ENCODE assay signal across 20 mouse cellular contexts in the genomic region with DNA sequence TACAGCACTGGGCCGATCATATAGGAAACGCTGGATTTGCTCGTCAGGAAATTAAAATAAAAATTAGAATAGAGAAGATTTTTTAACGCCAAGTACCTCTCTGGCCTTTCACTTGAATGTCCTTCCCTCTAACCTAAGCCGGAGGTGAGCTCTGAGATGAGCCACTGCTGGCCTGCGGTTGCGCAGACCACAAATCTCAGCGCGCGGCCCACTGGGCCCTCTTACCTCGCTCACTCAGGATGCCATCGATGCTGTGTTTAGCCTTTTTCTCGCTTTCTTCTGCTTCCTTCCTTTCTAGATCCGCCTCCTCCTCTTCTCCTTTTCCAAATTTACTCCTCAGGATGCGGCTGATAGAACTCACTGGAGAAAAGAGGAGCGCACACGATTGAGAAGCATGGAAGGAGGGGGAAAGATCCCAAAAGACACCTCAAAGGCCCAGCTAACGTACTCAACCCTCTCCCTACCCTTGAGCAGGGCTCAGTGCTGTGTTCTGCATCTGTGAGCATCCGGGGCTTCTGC. TPM values are rescaled to one million over a fixed set of nuclear protein-coding genes. Genes with fewer than 3 reads are reported as not detected.
A peak's percentile ranks its signal among the peaks of the same experiment; 100 is the strongest.
DNase-seq lines count a peak whose midpoint lies in the region; ATAC-seq lines count a peak whose summit lies in the region.
"Had no signal": no experiment of that assay in that cellular context is flagged by ENCODE, and none has a peak within 500 bp of the region (broad histone marks: within the 10 kb centered on the region; RNA-seq: fewer than 3 reads in every experiment).

No protein-coding gene starts in this region.

- WGBS in heart, embryonic 10.5 days, result 5% methylated on average over 19 of the region's 19 CpGs
- WGBS in hindbrain, embryonic 13.5 days, result 10% methylated on average over 19 of the region's 19 CpGs
- WGBS in midbrain, embryonic 14.5 days, result 5% methylated on average over 19 of the region's 19 CpGs

- ATAC-seq in hindbrain, embryonic 13.5 days (ENCODE audit: low FRiP score), result no peak
- no peak for ATAC-seq in midbrain, embryonic 14.5 days (ENCODE audit: low FRiP score, low TSS enrichment)
- no peak for ATAC-seq in cerebellum, adult (ENCODE audit: insufficient number of reproducible peaks, low FRiP score, low TSS enrichment)
- ATAC-seq: forebrain, embryonic 15.5 days; lung, postnatal 0 days had no signal

- peak overlapping the region; percentile 77 for H3K4me2 ChIP-seq in hindbrain, embryonic 13.5 days
- peak overlapping the region; percentile 80 for H3K4me2 ChIP-seq in midbrain, embryonic 14.5 days (ENCODE audit: low read length)
- H3K4me2 ChIP-seq: forebrain, embryonic 15.5 days; heart, embryonic 12.5 days had no signal

- H3K4me3 ChIP-seq in heart, embryonic 10.5 days, result no peak overlapping the region
- H3K4me3 ChIP-seq in hindbrain, embryonic 13.5 days, result peak overlapping the region; percentile 48
- H3K4me3 ChIP-seq in midbrain, embryonic 14.5 days (replicated peaks; ENCODE audit: low read depth, low read length), result peak overlapping the region; percentile 49
- H3K4me3 ChIP-seq: forebrain, embryonic 15.5 days; gastrocnemius, adult 2 months; heart, embryonic 12.5 days had no signal

- H3K9me3 ChIP-seq in heart, embryonic 10.5 days, result no peaks in the 10 kb centered on the region
- no peaks in the 10 kb centered on the region for H3K9me3 ChIP-seq in hindbrain, embryonic 13.5 days
- H3K9me3 ChIP-seq in midbrain, embryonic 14.5 days (ENCODE audit: control insufficient read depth, low read length), result no peaks in the 10 kb centered on the region
- H3K9me3 ChIP-seq: forebrain, embryonic 15.5 days; heart, embryonic 12.5 days had no signal

- H3K4me1 ChIP-seq in heart, embryonic 10.5 days, result peaks cover 23% of the 10 kb centered on the region
- peaks cover 41% of the 10 kb centered on the region for H3K4me1 ChIP-seq in hindbrain, embryonic 13.5 days (replicated peaks)
- H3K4me1 ChIP-seq in midbrain, embryonic 14.5 days (ENCODE audit: control insufficient read depth, insufficient read depth, low read length), result peaks cover 12% of the 10 kb centered on the region

- peaks cover 98% of the 10 kb centered on the region for H3K27me3 ChIP-seq in heart, embryonic 10.5 days (ENCODE audit: insufficient read depth, poor library complexity, severe bottlenecking)
- H3K27me3 ChIP-seq in hindbrain, embryonic 13.5 days, result peaks cover 75% of the 10 kb centered on the region
- peaks cover 44% of the 10 kb centered on the region for H3K27me3 ChIP-seq in midbrain, embryonic 14.5 days (ENCODE audit: control insufficient read depth, insufficient read depth, low read length)

- peak overlapping the region; percentile 73 for H3K9ac ChIP-seq in hindbrain, embryonic 13.5 days
- peak overlapping the region; percentile 62; the same call in 1 of the 2 replicates for H3K9ac ChIP-seq in midbrain, embryonic 14.5 days (replicated peaks; ENCODE audit: low read length)
- H3K9ac ChIP-seq: forebrain, embryonic 15.5 days; heart, embryonic 12.5 days had no signal

- no peak overlapping the region for H3K27ac ChIP-seq in heart, embryonic 10.5 days
- H3K27ac ChIP-seq in hindbrain, embryonic 13.5 days, result peak overlapping the region; percentile 86
- H3K27ac ChIP-seq in midbrain, embryonic 14.5 days (replicated peaks; ENCODE audit: low read depth, low read length), result peak overlapping the region; percentile 91
- H3K27ac ChIP-seq: forebrain, embryonic 15.5 days; gastrocnemius, adult 2 months had no signal

- peak; percentile 53 for DNase-seq in heart, embryonic 10.5 days (ENCODE audit: low spot score)
- DNase-seq in heart, adult 8-10 months (ENCODE audit: low spot score), result no peak
- peak; percentile 66 for DNase-seq in midbrain, embryonic 14.5 days
- peak; percentile 2 for DNase-seq in yolk sac, embryonic 10.5 days (ENCODE audit: low spot score)
- DNase-seq in kidney, postnatal 36 days, result no peak
- DNase-seq in layer of hippocampus, adult 18-20 months (ENCODE audit: low spot score in 2 of 2), result no peak
- DNase-seq: adrenal gland, postnatal 10 days; B cell, adult 2 months; gastrocnemius, adult 2 months; heart, postnatal 4 days; kidney, adult 2 months had no signal

- H3K36me3 ChIP-seq in heart, embryonic 10.5 days, result no peaks in the 10 kb centered on the region
- no peaks in the 10 kb centered on the region for H3K36me3 ChIP-seq in hindbrain, embryonic 13.5 days
- H3K36me3 ChIP-seq in midbrain, embryonic 14.5 days (ENCODE audit: control insufficient read depth, insufficient read depth, low read length), result no peaks in the 10 kb centered on the region
- H3K36me3 ChIP-seq: forebrain, embryonic 15.5 days; heart, embryonic 12.5 days had no signal

RNA-seq across cellular contexts. Expression of a gene that starts 4.7 kb away (rescaled TPM):
- polyA plus RNA-seq in heart, embryonic 10.5 days (2016; fragmentation: Nextera tagmentation; extraction: Ambion mirVana), result 0.28 and 1.9 TPM in 2 replicates
- total RNA-seq in heart, adult 8-10 months (2022), result not detected
- polyA plus RNA-seq in hindbrain, embryonic 13.5 days (2015; fragmentation: Nextera tagmentation; extraction: Ambion mirVana), result 17.6 and 24.4 TPM in 2 replicates
- polyA plus RNA-seq in midbrain, embryonic 14.5 days (2014; fragmentation: Nextera tagmentation; extraction: Ambion mirVana), result 16.0 and 23.6 TPM in 2 replicates
- not detected for total RNA-seq in layer of hippocampus, adult 18-20 months (2021)
- total RNA-seq: gastrocnemius, adult 2 months; left cerebral cortex, postnatal 10 days; liver, adult 2 months; megakaryocyte-erythroid progenitor cell, adult 5-6 weeks had no signal
- polyA plus RNA-seq: cortical plate, adult 2 months; liver, adult 2 months; lung, postnatal 0 days had no signal

Comparison
In these comparisons a context has a peak if more than half of its experiments do, and no peak if none do; other contexts are left out.
1. DNase-seq: peak in heart, embryonic 10.5 days (single experiment), midbrain, embryonic 14.5 days (single experiment) and yolk sac, embryonic 10.5 days (single experiment); none in heart, adult 8-10 months (single experiment), kidney, postnatal 36 days (0 of 2) and layer of hippocampus, adult 18-20 months (0 of 2).